Mouse (Mus musculus): Measurements from ENCODE around the gene Olfr692.

The Olfr692 gene

DNA sequence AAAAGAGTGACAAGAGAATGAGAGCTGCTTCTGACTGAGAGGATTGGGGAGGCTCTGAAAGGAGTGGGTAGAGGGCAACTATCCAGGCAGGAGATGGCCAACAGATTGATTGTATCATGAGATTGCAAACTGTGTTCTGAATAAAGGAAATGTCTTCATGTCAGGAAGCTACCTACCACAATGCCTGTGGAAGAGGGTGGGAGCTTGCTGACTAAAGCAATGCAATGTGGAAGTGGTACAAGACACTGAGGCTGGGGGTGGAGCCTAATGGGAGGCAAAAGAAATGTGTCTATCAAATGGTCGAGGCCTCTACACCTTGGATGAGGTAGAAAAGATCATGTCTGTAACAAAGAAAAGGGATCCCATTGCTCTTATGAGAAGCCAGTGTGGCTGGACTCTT lies 38.3 kb downstream of the Olfr692 start:
- no peak for DNase-seq

DNA sequence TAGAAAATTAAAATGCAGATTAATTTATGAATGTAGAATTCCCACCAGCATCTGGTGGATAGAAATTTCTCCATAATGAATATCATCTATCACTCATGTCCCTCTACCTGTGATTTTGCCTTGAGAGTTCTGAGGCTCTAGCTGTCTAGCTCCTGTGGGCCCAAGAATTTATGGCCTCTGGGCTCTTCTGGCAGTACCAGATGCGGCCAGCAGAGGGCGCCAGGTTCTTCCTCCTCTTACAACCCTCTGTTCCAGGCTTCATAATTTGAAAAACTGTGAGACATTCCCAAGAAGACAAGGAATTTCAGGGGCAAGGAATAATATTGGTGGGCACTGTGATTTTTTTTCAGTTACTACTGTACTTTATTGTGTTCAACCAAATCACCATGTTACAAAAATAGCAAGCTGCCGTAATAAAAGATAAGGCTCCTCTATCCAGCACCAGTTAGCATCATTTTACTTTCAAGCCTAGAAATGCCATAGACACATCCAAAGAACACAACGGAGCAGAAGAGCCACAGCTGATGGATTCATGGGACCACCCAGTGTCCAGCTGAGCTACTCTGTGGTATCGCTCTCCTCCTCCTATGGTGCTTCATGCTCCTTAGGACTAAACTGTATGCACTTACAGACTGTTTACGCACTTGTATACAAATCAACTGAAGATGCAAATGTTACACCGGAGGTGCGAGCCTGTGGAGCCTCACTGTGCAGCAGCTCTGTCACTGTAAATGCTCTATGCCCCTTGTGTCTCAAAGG lies 44.0 kb downstream of the Olfr692 start:
- peak; percentile 74 to 91 for DNase-seq

DNA sequence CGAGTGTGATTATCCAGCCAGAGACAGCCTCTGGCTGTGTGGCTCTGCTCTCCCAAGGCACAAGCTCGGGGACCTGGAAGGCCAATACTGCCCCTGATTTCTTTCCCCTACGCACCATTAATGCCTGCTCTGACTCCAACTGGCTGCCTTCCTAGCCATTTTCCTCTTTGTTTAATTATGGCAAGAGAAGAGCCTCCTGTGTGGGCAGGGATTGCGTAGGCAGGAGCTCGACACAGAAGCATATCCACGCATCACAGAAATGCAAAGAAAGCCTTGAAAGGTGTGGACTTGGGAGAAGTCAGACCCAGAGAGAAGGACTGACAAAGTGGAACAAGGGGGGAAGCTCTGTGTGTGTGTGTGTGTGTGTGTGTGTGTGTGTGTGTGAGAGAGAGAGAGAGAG lies 46.4 kb downstream of the Olfr692 start:
- no peak for DNase-seq

DNA sequence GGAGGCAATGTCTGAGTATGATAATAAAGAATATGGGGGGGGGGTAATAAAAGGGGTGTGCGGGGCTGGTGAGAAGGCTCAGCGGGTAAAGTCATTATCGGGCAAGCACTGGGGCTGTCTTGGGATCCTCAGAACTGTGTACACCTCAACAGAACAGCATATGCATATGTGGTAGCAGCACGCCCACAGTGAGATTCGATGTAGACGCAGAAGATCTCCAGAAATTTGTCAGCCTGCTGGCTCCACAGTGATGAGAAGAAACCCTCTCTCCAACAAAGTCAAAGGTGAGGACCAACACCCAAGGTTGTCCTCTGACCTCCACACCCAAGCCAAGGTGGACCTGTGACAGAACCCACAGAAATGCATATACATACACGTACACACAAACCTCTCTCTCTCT lies 48.5 kb downstream of the Olfr692 start:
- no peak for DNase-seq

DNA sequence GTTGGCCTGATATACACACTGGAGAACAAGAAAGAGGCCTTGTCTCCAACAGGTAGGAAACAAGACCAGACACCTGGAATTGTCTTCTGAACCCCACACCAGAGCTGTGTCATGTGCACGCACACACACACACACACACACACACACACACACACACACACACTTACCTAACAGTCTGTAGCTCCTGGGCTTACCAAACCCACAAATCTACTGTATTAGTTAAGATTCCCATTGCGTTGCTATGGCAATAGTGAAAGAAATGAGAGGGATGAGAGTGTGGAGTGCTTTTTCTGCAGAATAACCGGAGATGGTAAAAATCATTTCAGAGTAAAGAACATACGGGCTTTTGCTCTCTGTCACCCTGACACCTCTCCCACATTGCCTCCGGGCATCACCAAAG lies 50.1 kb downstream of the Olfr692 start:
- DNase-seq, result no peak

Data from kidney, postnatal 25 days (tissue).